25 mouse cellular contexts compared by ENCODE assay signal in the genomic region with DNA sequence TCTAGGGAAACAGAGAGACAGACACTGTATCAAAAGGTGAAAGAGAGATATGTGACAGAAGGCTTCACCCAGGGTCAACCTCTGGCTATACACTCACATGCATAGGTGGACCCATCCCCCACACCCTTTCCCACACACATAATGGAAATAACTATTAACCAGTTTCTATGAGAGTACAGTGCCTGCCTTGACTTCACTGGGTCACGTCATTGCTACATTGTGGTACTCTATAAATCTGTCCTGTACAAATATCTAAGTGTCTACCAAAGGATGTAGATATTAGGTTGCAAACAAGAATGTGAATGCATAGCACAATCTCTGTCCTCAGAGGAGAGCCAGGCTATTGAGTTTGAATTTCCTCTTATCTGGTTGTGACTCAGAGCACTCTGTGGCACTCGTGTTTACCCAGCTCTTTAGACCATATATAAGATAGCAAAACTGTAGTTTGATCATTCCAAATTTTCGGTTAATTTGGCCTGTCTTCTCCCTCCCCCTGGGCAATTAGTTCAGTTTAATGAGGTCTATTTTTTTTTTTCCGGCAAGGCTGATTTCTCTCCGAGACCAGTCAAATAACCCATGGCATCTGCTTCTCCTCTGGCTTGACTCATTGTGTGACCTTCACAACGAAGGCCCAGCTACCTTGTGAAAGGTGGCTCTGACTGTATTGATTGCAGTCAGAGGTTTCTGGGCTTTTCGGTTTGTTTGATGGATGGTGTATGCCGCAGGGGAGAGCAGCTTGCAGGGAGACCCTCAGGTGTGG.
DNase-seq lines count a peak whose midpoint lies in the region; ATAC-seq and TF ChIP-seq lines count a peak whose summit lies in the region.
"Had no signal": no experiment of that assay in that cellular context is flagged by ENCODE, and none has a peak within 500 bp of the region (broad histone marks: within the 10 kb centered on the region; RNA-seq: fewer than 3 reads in every experiment).

No protein-coding gene starts in this region.

- DNase-seq in adrenal gland, adult (ENCODE audit: inconsistent age in 2 of 2, low spot score in 1 of 2) = peak; percentile 39 to 84
- no peak for DNase-seq in adrenal gland, adult 18-20 months (ENCODE audit: low spot score in 2 of 2)
- DNase-seq in lung, embryonic 14.5 days = peak; percentile 44
- no peak for DNase-seq in lung, postnatal 25 days (ENCODE audit: low spot score)
- DNase-seq in CD4-positive helper T cell, adult 2 months (ENCODE audit: low read depth, low spot score) = peak; percentile 17
- DNase-seq in heart, adult 2 months = no peak
- DNase-seq in kidney, postnatal 25 days = no peak
- DNase-seq: cerebellum, adult 8-10 months; cerebellum, postnatal 25 days; gastrocnemius, postnatal 14 days; heart, postnatal 36 days; kidney, adult 18-20 months; kidney, postnatal 4 days; midbrain, embryonic 14.5 days; right cerebral cortex, postnatal 25 days had no signal

- intact Hi-C loops in heart, adult 2 months (cut with DNase I) = no loop called here

- no peak overlapping the region for H3K9ac ChIP-seq in lung, embryonic 14.5 days
- H3K9ac ChIP-seq in stomach, embryonic 14.5 days (replicated peaks; ENCODE audit: low read depth, low read length) = no peak overlapping the region
- H3K9ac ChIP-seq in heart, adult 2 months (ENCODE audit: low read depth, low read length) = no peak overlapping the region
- H3K9ac ChIP-seq: embryonic facial prominence, embryonic 15.5 days; forebrain, embryonic 12.5 days; hindbrain, embryonic 13.5 days; kidney, embryonic 15.5 days; limb, embryonic 13.5 days had no signal

- TF ChIP-seq POLR2A in heart, adult 2 months (IDR thresholded peaks at IDR 0.05; ENCODE audit: insufficient read depth, low read depth, low read length) = no peak

- H3K4me2 ChIP-seq in lung, embryonic 14.5 days = no peak overlapping the region
- H3K4me2 ChIP-seq in stomach, embryonic 14.5 days (replicated peaks; ENCODE audit: low read depth, low read length) = no peak overlapping the region
- H3K4me2 ChIP-seq: embryonic facial prominence, embryonic 15.5 days; forebrain, embryonic 12.5 days; heart, embryonic 11.5 days; hindbrain, embryonic 13.5 days; kidney, embryonic 15.5 days; limb, embryonic 13.5 days; liver, embryonic 11.5 days had no signal

- no peaks in the 10 kb centered on the region for H3K27me3 ChIP-seq in lung, embryonic 14.5 days (ENCODE audit: insufficient read depth, low read length)
- H3K27me3 ChIP-seq in stomach, embryonic 14.5 days (ENCODE audit: control insufficient read depth, insufficient read depth, low read length) = no peaks in the 10 kb centered on the region
- H3K27me3 ChIP-seq in heart, adult 2 months (ENCODE audit: control insufficient read depth, insufficient read depth, low read length) = no peaks in the 10 kb centered on the region
- H3K27me3 ChIP-seq: embryonic facial prominence, embryonic 15.5 days; forebrain, embryonic 12.5 days; hindbrain, embryonic 13.5 days; kidney, embryonic 15.5 days had no signal

- H3K36me3 ChIP-seq in lung, embryonic 14.5 days (ENCODE audit: insufficient read depth) = no peaks in the 10 kb centered on the region
- H3K36me3 ChIP-seq in stomach, embryonic 14.5 days (ENCODE audit: control insufficient read depth, insufficient read depth, low read length) = no peaks in the 10 kb centered on the region
- no peaks in the 10 kb centered on the region for H3K36me3 ChIP-seq in heart, adult 2 months (ENCODE audit: control insufficient read depth, insufficient read depth, low read length)
- H3K36me3 ChIP-seq: embryonic facial prominence, embryonic 10.5 days; embryonic facial prominence, embryonic 15.5 days; forebrain, embryonic 12.5 days; hindbrain, embryonic 13.5 days; kidney, embryonic 15.5 days; limb, embryonic 13.5 days had no signal

- WGBS in lung, embryonic 14.5 days = 37% methylated on average over 8 of the region's 8 CpGs
- 45% methylated on average over 8 of the region's 8 CpGs for WGBS in stomach, embryonic 14.5 days
- WGBS in heart, adult 2 months = 81% methylated on average over 8 of the region's 8 CpGs

- H3K4me3 ChIP-seq in lung, embryonic 14.5 days (ENCODE audit: low read depth, low read length) = no peak overlapping the region
- H3K4me3 ChIP-seq in stomach, embryonic 14.5 days (ENCODE audit: low read depth, low read length) = no peak overlapping the region
- H3K4me3 ChIP-seq in heart, adult 2 months = no peak overlapping the region
- H3K4me3 ChIP-seq: embryonic facial prominence, embryonic 10.5 days; embryonic facial prominence, embryonic 15.5 days; forebrain, embryonic 12.5 days; hindbrain, embryonic 13.5 days; kidney, embryonic 15.5 days; limb, embryonic 13.5 days had no signal

- H3K9me3 ChIP-seq in lung, embryonic 14.5 days (ENCODE audit: low read depth, low read length) = no peaks in the 10 kb centered on the region
- no peaks in the 10 kb centered on the region for H3K9me3 ChIP-seq in stomach, embryonic 14.5 days (ENCODE audit: control insufficient read depth, low read depth, low read length)
- H3K9me3 ChIP-seq: embryonic facial prominence, embryonic 10.5 days; embryonic facial prominence, embryonic 15.5 days; forebrain, embryonic 12.5 days; hindbrain, embryonic 13.5 days; kidney, embryonic 15.5 days; limb, embryonic 13.5 days had no signal

- no peak for TF ChIP-seq CTCF in lung, embryonic 14.5 days (IDR thresholded peaks at IDR 0.05; ENCODE audit: low read depth)
- no peak for TF ChIP-seq CTCF in heart, adult 2 months (IDR thresholded peaks at IDR 0.05)

- H3K79me2 ChIP-seq in heart, adult 2 months (replicated peaks; ENCODE audit: control insufficient read depth, insufficient read depth, low read length) = no peaks in the 10 kb centered on the region

- H3K4me1 ChIP-seq in lung, embryonic 14.5 days (ENCODE audit: insufficient read depth) = no peaks in the 10 kb centered on the region
- 0 out of 2 replicates have a peak, but pooled peaks cover 4% of the 10 kb centered on the region for H3K4me1 ChIP-seq in stomach, embryonic 14.5 days (ENCODE audit: control insufficient read depth, insufficient read depth, low read length)
- peaks cover 1% of the 10 kb centered on the region; the same call in 1 of the 2 replicates for H3K4me1 ChIP-seq in heart, adult 2 months (ENCODE audit: control insufficient read depth, insufficient read depth, low read length)
- H3K4me1 ChIP-seq: forebrain, embryonic 12.5 days had no signal

- no peak for TF ChIP-seq EP300 in heart, adult 2 months (IDR thresholded peaks at IDR 0.05; ENCODE audit: insufficient read depth, low read depth, low read length)

- ATAC-seq in lung, embryonic 14.5 days (ENCODE audit: insufficient read depth) = peak; percentile 54; the same call in 1 of the 2 replicates
- peak; percentile 75 for ATAC-seq in stomach, embryonic 14.5 days (ENCODE audit: insufficient number of reproducible peaks, insufficient read depth, low FRiP score, low read depth)

- no peak overlapping the region for H3K27ac ChIP-seq in lung, embryonic 14.5 days (ENCODE audit: low read depth)
- H3K27ac ChIP-seq in stomach, embryonic 14.5 days (ENCODE audit: low read length) = no peak overlapping the region
- no peak overlapping the region for H3K27ac ChIP-seq in heart, adult 2 months
- H3K27ac ChIP-seq: embryonic facial prominence, embryonic 10.5 days; embryonic facial prominence, embryonic 15.5 days; forebrain, embryonic 12.5 days; hindbrain, embryonic 13.5 days; kidney, embryonic 15.5 days; limb, embryonic 13.5 days; macrophage had no signal

Comparison
In these comparisons a context has a peak if more than half of its experiments do, and no peak if none do; other contexts are left out.
1. DNase-seq: peak in adrenal gland, adult (2 of 2), lung, embryonic 14.5 days (single experiment) and CD4-positive helper T cell, adult 2 months (single experiment); none in adrenal gland, adult 18-20 months (0 of 2), lung, postnatal 25 days (single experiment), heart, adult 2 months (0 of 2) and kidney, postnatal 25 days (0 of 2).